Mouse (Mus musculus) forebrain, embryonic 11.5 days (tissue): ENCODE measurements at regions not wholly inside any gene's neighbourhood (a gene's known extent, or its start where the extent isn't known, plus 50 kb on each side); places are given as distances from the start of the nearest gene placed in this dataset.

Experiments used
- ATAC-seq: fragments of 200-750 bp; cut with Nextera tagmentation; replicated peaks from 2 replicates; pipeline ENCODE4 v1.8.0; 2017; ENCODE audit warnings: moderate TSS enrichment; ENCODE audit not compliant: low FRiP score
- DNase-seq: peaks from one replicate; pipeline ENCODE4 v3.0.0-alpha.2; 2017; ENCODE audit warnings: low spot score
- H3K27ac ChIP-seq: fragments of 300-500 bp; sonication (generic); 2 replicates; pipeline ENCODE4 v1.5.1; 2014; ENCODE audit warnings: low read depth, low read length
- H3K27me3 ChIP-seq: fragments of 300-500 bp; sonication (generic); 2 replicates; pipeline ENCODE4 v1.6.1; 2014; ENCODE audit warnings: mild to moderate bottlenecking, low read length, mixed read lengths; ENCODE audit not compliant: control insufficient read depth, insufficient read depth
- H3K36me3 ChIP-seq: fragments of 300-500 bp; sonication (generic); 2 replicates; pipeline ENCODE4 v1.6.1; 2014; ENCODE audit warnings: mild to moderate bottlenecking, low read length, moderate library complexity, mixed read lengths; ENCODE audit not compliant: control insufficient read depth, insufficient read depth
- H3K4me1 ChIP-seq: fragments of 300-500 bp; sonication (generic); replicated peaks from 2 replicates; pipeline ENCODE4 v1.6.1; 2014; ENCODE audit warnings: low read length, mixed read lengths; ENCODE audit not compliant: control insufficient read depth, insufficient read depth
- H3K4me2 ChIP-seq: fragments of 300-500 bp; sonication (generic); 2 replicates; pipeline ENCODE4 v1.6.1; 2014; ENCODE audit warnings: low read depth, mild to moderate bottlenecking, low read length, moderate library complexity, mixed read lengths; ENCODE audit not compliant: severe bottlenecking
- H3K4me3 ChIP-seq: fragments of 300-500 bp; sonication (generic); 2 replicates; pipeline ENCODE4 v1.5.1; 2014; ENCODE audit warnings: low read depth, low read length
- H3K9ac ChIP-seq: fragments of 300-500 bp; sonication (generic); 2 replicates; pipeline ENCODE4 v1.6.1; 2014; ENCODE audit warnings: low read length
- H3K9me3 ChIP-seq: fragments of 300-500 bp; sonication (generic); 2 replicates; pipeline ENCODE4 v1.6.1; 2016; ENCODE audit warnings: low read length, mixed read lengths; ENCODE audit not compliant: control insufficient read depth
- WGBS: fragments of 180-500 bp; shearing (Covaris S2); extraction: QIAGEN DNeasy Blood & Tissue Kit; methylation state at CpG from one replicate; pipeline ENCODE4 v1.1.7; 2014; 5-methylcytosine and 5-hydroxymethylcytosine counted together

DNA sequence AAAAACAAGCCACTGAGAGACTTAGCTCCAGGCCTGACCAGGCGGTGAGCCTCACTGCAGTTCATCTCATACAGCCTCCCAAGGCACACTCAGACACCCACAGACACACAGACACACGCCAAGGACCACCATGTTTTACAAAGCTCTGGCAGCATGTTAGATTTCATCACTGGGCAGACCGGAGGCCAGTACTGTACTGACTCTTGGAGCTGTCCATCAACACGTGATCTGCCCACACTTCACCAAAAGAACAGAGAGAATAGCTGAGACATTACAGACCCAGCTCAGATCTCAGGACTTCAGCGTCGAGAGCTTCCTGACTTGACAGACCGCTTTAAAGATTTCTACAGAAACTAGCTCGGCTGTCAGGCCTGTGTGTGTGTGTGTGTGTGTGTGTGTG lies 155.5 kb upstream of the Ercc4 start:
- no peak overlapping the region for H3K4me2 ChIP-seq
- 77% methylated on average over 8 of the region's 8 CpGs for WGBS
- no peak overlapping the region for H3K4me3 ChIP-seq
- H3K4me1 ChIP-seq = no peaks in the 10 kb centered on the region
- H3K36me3 ChIP-seq = no peaks in the 10 kb centered on the region
- no peak overlapping the region for H3K9ac ChIP-seq
- ATAC-seq = no peak
- H3K27me3 ChIP-seq = no peaks in the 10 kb centered on the region
- no peak for DNase-seq
- no peak overlapping the region for H3K27ac ChIP-seq
- H3K9me3 ChIP-seq = no peaks in the 10 kb centered on the region

DNA sequence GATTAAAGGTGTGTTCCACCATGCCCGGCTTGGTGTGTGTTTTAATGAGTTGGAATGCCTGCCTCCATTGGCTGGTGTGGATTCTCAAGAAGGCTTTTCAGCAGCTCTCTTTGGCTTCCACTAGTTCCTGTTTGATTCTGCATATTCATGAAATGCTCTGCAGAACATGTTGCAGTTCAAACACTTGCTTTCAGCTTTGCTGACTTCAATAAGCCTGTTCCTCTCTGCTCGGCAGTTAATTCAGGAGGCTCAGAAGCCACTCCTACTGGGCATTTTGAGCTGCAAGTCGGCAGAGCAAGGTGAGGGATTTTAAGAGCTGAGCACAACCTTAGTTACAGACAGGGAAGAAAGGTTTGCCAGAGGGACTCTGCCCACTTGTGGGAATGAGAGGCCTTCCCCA lies 153.1 kb upstream of the Ercc4 start:
- Histone ChIP-seq H3K4me2 (no peak overlapping the region), H3K27me3 (no peaks in the 10 kb centered on the region), H3K4me1 (no peaks in the 10 kb centered on the region), H3K36me3 (no peaks in the 10 kb centered on the region), H3K9ac (no peak overlapping the region), H3K4me3 (no peak overlapping the region), H3K27ac (no peak overlapping the region), H3K9me3 (no peaks in the 10 kb centered on the region)
- ATAC-seq (no peak), DNase-seq (no peak)
- WGBS = 68% methylated on average over 3 of the region's 3 CpGs

DNA sequence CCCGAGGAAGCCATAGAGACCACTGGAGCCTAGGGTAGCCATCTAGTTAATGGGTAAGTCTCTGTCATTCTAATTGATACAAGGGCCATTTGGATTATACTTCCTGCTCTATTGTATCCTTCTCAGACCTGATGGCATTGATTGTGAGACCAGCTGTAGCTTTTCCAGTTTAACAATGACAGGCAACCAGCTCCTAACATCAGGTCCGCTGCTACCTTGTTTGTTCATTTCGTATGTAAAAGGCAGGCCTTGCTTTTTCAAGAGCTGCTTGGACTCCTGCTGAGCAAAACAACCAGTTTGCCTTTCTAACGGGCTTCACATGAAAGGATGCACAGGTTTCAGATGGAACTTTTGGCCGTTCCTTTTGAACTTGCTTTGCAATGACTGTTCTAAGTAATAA lies 148.6 kb upstream of the Ercc4 start:
- WGBS = 27% methylated on average over 5 of the region's 5 CpGs
- ATAC-seq (no peak), DNase-seq (no peak)
- H3K36me3 ChIP-seq = no peaks in the 10 kb centered on the region
- H3K4me1 ChIP-seq = no peaks in the 10 kb centered on the region
- no peak overlapping the region for H3K27ac ChIP-seq
- H3K4me3 ChIP-seq = no peak overlapping the region
- no peak overlapping the region for H3K4me2 ChIP-seq
- H3K9me3 ChIP-seq = no peaks in the 10 kb centered on the region
- H3K27me3 ChIP-seq = no peaks in the 10 kb centered on the region
- no peak overlapping the region for H3K9ac ChIP-seq

DNA sequence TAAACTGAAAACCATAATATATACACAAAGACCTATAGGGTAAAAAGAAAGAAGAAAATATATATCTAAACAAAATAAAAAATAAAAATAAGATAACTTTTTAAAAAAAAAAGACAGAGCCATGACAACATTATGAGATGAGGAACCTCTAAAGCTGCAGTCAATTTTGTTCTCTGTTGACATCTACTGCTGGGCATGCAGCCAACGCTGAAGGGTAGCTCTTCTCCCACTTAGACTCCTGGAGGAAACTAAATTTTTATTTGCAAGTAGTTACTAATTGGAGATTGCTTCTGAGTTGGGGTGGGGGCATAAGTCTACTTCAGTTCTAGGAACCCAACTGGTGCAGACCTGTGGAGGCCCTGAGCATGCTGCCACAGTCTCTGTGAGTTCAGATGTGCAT lies 126.8 kb upstream of the Ercc4 start:
- H3K9ac ChIP-seq = no peak overlapping the region
- no peaks in the 10 kb centered on the region for H3K36me3 ChIP-seq
- no peaks in the 10 kb centered on the region for H3K9me3 ChIP-seq
- H3K27ac ChIP-seq = no peak overlapping the region
- H3K4me2 ChIP-seq = no peak overlapping the region
- H3K4me3 ChIP-seq = no peak overlapping the region
- no peak for DNase-seq
- no peaks in the 10 kb centered on the region for H3K27me3 ChIP-seq
- WGBS = 85% methylated on average over 1 of the region's 1 CpGs
- no peak for ATAC-seq
- H3K4me1 ChIP-seq = no peaks in the 10 kb centered on the region

DNA sequence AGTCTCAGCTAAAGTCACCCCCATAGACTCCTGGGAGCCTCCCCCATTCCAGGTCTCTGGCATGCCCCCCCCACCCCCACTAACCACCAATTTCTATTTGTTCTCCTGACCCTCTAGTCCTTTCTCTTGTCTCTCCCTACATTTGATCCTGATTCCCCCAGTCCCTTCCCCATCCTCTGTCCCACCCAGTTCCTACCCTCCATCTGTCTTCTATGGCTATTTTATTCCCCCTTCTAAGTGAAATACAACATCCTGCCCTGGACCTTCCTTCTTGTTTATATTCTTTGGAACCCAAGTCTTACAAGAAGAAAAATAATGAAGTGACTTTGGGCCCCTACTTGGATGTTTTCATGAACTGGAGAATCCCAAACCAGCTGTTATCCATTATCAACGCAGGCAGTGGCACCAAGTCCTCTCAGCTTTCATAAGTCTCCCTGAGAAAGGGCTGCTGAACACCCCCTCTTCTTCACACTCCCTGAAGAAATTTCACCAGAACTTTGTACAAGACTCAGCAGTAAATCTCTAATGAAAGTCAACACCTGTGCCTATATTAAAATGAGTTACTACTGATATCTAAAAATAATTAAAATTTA lies 108.1 kb upstream of the Ercc4 start:
- ATAC-seq (no peak), DNase-seq (no peak)
- H3K27ac ChIP-seq = no peak overlapping the region
- 70% methylated on average over 1 of the region's 1 CpGs for WGBS
- H3K4me2 ChIP-seq = no peak overlapping the region
- no peak overlapping the region for H3K9ac ChIP-seq
- H3K4me1 ChIP-seq = no peaks in the 10 kb centered on the region
- no peaks in the 10 kb centered on the region for H3K36me3 ChIP-seq
- H3K4me3 ChIP-seq = no peak overlapping the region
- H3K9me3 ChIP-seq = no peaks in the 10 kb centered on the region
- H3K27me3 ChIP-seq = no peaks in the 10 kb centered on the region

DNA sequence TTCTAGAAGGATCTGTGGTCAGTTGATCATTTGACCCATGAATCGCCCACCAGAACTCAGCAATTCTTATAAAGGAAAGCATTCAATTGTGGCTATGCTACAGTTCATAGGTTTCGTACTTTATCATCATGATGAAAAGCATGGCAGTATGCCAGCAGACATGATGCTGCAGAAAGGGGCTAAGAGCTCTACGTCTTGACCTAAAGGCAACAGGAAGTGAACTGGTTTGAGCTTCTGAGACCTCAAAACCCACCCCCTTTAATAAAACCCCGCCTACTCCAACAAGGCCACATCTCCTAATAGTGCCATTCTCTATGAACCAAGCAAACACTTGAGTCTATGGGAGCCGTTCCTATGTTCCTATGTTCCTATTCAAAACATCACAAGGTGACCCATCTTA lies 96.6 kb upstream of the Ercc4 start:
- no peak for ATAC-seq
- Histone ChIP-seq H3K27me3 (no peaks in the 10 kb centered on the region), H3K9ac (no peak overlapping the region), H3K4me3 (no peak overlapping the region), H3K9me3 (no peaks in the 10 kb centered on the region), H3K36me3 (no peaks in the 10 kb centered on the region), H3K27ac (no peak overlapping the region), H3K4me1 (no peaks in the 10 kb centered on the region; the same call in 1 of the 2 replicates), H3K4me2 (no peak overlapping the region)
- WGBS = 85% methylated on average over 5 of the region's 5 CpGs
- no peak for DNase-seq

DNA sequence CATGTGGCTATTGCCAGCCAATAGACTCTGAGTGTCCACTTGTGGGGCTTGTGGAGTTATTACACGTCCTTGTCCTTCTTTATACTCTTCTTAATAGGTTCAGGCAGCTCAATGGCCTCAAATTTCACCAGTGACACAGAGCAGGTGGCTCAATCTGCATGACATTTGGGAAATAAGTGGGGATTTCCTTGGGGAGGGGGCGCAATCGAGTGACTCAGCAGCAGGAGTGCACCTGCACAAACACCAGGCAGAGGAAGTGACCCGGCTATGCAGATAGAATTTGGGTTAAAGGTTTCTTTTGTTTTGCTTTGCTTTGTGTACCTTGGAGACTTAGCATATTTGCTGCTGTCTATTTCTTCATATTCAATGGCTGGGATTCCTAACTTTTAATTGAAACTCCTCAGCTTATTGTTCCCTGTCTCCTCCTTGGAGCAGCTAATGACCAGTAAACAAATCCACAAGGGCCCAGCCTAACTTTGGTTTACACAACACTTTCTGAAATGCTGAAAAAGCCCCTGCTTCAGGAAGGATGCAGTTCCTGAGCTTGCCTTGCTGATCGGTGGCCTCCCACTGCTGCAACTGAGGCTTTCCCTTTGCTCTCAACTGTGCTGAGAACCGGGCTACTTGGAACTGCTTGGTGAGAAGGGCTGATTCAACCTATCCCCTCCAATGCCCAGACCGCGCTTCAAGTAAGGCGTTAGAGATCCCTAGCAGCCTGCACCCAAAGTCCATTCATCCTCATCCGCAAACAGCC lies 95.4 kb upstream of the Ercc4 start:
- no peak overlapping the region for H3K4me2 ChIP-seq
- no peak for DNase-seq
- no peak overlapping the region for H3K4me3 ChIP-seq
- ATAC-seq = no peak
- H3K9me3 ChIP-seq = no peaks in the 10 kb centered on the region
- H3K27me3 ChIP-seq = no peaks in the 10 kb centered on the region
- H3K9ac ChIP-seq = no peak overlapping the region
- WGBS = 51% methylated on average over 10 of the region's 10 CpGs
- H3K36me3 ChIP-seq = no peaks in the 10 kb centered on the region
- no peak overlapping the region for H3K27ac ChIP-seq
- no peaks in the 10 kb centered on the region; the same call in 1 of the 2 replicates for H3K4me1 ChIP-seq

DNA sequence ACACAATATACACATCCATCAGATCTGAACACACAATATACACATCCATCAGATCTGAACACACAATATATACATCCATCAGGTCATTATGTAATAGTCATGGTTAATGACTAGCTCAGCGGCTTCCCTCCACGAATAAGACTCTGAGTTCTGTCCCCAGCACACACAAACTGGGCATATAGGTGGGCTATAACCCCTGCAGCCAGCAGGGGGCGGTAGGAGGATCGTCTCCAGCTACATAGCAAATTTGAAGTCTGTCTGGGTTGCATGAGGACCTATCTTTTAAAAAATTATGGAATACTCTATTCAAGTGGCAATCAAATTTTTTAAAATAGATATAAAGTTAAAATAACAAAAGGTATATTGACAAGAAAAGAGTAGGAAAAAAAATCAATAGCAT lies 86.6 kb upstream of the Ercc4 start:
- WGBS = 55% methylated on average over 4 of the region's 4 CpGs
- no peak overlapping the region for H3K4me3 ChIP-seq
- no peak overlapping the region for H3K27ac ChIP-seq
- H3K27me3 ChIP-seq = no peaks in the 10 kb centered on the region
- H3K9me3 ChIP-seq = no peaks in the 10 kb centered on the region
- no peak overlapping the region for H3K4me2 ChIP-seq
- DNase-seq (peak; percentile 58), ATAC-seq (no peak)
- H3K4me1 ChIP-seq = no peaks in the 10 kb centered on the region
- no peak overlapping the region for H3K9ac ChIP-seq
- no peaks in the 10 kb centered on the region for H3K36me3 ChIP-seq

DNA sequence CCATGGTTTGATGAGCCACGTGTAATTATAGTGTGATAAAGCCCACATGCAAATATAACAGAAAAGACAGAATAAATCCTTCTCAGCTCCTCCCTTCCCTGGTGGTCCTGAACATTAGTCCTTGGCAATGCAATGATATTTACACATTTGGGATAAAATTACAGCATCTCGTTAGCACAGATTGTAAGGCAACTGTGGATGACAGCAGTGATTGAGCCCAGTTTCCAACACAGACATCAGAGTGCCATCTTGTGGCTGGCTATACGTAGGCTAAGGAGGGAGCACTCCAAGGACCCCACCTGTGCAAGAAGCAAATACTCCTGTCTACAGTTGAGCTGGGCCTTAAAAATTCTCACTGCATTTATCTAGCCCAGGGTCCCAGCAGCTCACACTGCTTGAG lies 84.1 kb upstream of the Ercc4 start:
- no peak for DNase-seq
- Histone ChIP-seq H3K27me3 (no peaks in the 10 kb centered on the region), H3K27ac (no peak overlapping the region), H3K4me2 (no peak overlapping the region), H3K4me3 (no peak overlapping the region), H3K9ac (no peak overlapping the region), H3K36me3 (no peaks in the 10 kb centered on the region), H3K4me1 (no peaks in the 10 kb centered on the region), H3K9me3 (no peaks in the 10 kb centered on the region)
- WGBS = 41% methylated on average over 3 of the region's 3 CpGs
- ATAC-seq = no peak
